Mouse (Mus musculus) CD4-positive, CD25-positive, alpha-beta regulatory T cell, adult 4 months (primary cell): ENCODE measurements around the gene Glipr1. TPM values are rescaled to one million over a fixed set of nuclear protein-coding genes. Genes with fewer than 3 reads are reported as not detected.
A peak's percentile ranks its signal among the peaks of the same experiment; 100 is the strongest.
"Not testable (repeated sequence)": the region's sequence is repeated elsewhere in the genome, so short reads cannot be mapped to it uniquely, and the experiment has no call there.

Experiments
- ATAC-seq: one replicate; pipeline ENCODE4 v1.8.0; 2017
- polyA plus RNA-seq, 2 experiments: library from polyadenylated mRNA; unstranded; fragments of 100-300 nt; shearing (Covaris generic); gene quantifications; one replicate each; pipeline ENCODE4 v1.2.1; 2017

The Glipr1 gene
- 100 to 1,000 TPM; 116 to 144 TPM for polyA plus RNA-seq

DNA sequence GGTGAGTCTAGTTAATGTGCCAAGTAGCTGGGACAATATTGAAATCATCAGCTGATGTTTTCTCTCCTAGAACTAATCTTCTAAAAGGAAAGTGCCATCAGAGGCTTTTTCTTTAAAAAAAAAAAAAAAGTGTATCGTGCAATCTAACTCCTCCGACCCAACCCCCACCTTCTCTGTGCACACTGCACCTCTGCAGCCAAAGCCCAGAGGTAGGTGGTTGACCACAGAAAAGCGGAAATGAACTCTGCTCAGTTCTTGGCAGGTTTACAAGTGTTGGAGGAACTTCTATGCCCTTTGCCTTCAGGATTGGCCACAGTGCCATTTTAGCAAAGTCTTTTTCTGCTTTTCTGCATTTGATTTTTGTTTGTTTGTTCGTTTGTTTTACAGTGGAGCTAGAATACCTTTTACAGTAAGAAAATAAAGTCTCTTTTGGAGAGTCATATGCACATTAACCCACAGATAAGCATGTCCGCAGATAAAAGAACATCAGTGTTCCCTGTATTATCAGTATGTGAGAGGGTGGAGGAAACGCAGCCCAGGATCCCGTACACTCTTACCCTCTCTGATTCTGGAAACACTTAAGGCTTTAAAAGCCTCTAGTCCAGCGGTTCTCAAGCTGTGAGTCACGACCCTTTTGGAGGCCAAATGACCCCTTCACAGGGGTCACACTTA is at the start of gene Glipr1:
Glipr1 (minus strand) TSS at position 88 of the 672 bp plus-strand sequence.
- ATAC-seq: peak; percentile 76

GRCm38 (mm10) chr10:112051956-112052355 is 49.5 kb upstream of the Glipr1 start:
- ATAC-seq: not testable (repeated sequence)

- ATAC-seq: peak; percentile 60
These were observed 48.8 kb upstream of the Glipr1 start for GRCm38 (mm10) chr10:112051220-112051619.

DNA sequence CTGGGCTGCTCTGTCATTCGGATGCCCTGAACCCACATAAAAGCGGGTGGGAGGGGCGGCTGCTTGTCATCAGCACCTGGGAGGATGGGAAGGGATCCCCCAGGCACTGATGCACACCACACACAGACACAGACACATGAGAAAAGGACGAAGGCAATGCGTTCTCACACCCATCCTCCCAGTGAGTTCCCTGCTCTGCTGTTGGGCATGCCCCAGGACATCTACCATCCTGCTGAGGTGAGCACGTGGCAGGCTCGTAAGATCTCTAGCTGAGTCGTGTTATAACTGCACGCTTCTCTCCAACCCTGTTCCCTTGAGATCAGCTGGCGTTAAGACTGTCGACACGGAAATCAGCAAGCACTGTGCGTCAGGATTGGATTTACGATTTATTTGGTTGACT is 41.9 kb upstream of the Glipr1 start:
- ATAC-seq: not testable (repeated sequence)

DNA sequence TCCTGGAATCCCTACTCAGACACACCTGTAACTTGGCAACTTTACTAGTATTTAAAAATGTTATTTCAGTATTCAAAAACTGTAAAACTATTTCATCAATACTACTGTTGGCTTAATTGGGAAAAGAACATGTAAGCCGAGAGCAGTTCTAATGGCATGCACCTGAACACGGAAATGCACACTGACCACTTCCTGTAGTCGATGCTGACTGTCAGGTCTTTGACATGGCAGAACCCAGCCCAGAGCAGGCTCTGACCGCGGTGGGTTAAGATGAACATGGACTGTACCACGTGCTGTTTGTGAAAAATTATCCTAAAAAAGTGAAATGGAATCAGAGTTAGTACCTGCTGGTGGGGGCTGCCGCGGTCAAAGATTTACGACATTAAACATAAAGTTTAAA is 41.1 kb upstream of the Glipr1 start:
- peak; percentile 49 for ATAC-seq

GRCm38 (mm10) chr10:112028689-112029088 is 26.3 kb upstream of the Glipr1 start:
- not testable (repeated sequence) for ATAC-seq

GRCm38 (mm10) chr10:112023585-112023984 is 21.2 kb upstream of the Glipr1 start:
- ATAC-seq: no peak

DNA sequence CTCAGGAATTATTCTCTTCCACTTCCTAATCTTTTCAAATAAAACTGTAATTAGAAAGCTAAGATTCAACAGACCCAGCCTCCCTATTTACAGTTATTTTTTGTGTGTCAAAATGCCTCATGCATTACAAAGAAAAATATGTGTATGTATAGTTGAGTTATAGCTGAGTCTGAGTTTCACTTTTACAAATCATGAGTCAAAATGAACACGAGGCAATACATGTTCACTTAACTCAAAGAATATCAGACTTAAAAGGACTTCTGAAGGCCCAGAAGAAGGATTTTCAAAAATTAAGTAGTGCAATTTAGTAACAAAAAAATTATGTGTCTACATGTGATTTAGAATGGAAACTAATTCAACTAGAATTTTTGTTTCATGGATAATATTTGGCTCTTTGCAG is 7.1 kb upstream of the Glipr1 start:
- ATAC-seq: not testable (repeated sequence)

DNA sequence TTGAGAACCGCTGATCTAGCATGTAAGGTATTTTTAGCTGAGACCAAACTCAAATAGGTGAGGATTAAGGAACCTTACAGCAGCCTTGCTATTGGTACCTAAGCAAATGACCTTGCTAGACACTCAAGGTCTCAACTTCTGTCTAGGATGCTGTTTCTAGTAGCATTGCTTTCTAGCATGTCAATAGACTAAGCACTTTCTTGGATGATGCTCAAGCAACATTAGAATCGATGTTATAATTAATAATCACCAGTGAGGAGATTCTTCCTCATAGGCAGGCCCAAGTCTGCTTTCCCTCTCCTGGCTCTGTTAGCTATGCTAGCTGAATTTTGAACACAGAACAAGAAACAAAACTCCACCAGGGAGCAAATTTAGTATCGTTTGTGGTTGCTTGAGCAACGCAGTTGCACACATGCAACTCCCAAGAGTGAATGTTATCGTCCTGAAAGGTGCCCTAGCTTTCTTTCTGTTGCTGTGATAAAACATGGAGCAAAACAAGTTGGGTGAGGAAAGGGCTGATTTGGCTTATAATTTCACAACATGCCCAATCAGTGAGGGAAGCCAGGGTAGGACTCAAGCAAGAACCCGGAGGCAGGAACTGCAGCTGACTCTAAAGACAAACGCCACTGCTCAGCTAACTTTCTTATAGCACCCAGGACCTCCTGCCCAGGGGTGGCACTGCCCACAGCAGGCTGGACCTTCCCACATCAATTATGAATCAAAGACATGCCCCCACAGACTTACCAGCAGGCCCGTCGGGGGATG is 493 bp downstream of the Glipr1 start:
- peak; percentile 19 for ATAC-seq

GRCm38 (mm10) chr10:112001350-112001749 is 1.1 kb downstream of the Glipr1 start:
- no peak for ATAC-seq

DNA sequence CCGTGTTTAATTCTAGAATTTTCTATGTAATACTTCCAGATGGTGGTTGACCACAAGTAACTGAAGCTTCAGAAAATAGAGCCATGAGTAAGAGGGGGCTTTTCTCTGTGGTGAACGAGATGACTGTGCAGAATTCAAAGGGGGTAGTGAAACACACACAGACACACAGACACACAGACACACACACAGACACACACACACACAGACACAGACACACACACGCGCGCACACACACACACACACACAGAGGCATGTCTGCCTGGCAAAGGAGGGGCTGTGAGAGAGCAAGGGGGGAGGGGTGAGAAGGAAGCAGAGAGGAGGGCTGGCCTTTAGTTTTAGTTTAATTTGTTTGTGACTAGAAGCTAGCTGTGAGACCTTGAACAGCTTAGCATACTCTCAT is 1.9 kb downstream of the Glipr1 start:
- ATAC-seq: peak; percentile 16

GRCm38 (mm10) chr10:111999765-112000164 is 2.7 kb downstream of the Glipr1 start:
- no peak for ATAC-seq

GRCm38 (mm10) chr10:111997671-111998070 is 4.8 kb downstream of the Glipr1 start:
- ATAC-seq: no peak

GRCm38 (mm10) chr10:111996911-111997347 is 5.5 kb downstream of the Glipr1 start:
- peak; percentile 79 for ATAC-seq

GRCm38 (mm10) chr10:111996549-111996904 is 5.9 kb downstream of the Glipr1 start:
- peak; percentile 45 for ATAC-seq

DNA sequence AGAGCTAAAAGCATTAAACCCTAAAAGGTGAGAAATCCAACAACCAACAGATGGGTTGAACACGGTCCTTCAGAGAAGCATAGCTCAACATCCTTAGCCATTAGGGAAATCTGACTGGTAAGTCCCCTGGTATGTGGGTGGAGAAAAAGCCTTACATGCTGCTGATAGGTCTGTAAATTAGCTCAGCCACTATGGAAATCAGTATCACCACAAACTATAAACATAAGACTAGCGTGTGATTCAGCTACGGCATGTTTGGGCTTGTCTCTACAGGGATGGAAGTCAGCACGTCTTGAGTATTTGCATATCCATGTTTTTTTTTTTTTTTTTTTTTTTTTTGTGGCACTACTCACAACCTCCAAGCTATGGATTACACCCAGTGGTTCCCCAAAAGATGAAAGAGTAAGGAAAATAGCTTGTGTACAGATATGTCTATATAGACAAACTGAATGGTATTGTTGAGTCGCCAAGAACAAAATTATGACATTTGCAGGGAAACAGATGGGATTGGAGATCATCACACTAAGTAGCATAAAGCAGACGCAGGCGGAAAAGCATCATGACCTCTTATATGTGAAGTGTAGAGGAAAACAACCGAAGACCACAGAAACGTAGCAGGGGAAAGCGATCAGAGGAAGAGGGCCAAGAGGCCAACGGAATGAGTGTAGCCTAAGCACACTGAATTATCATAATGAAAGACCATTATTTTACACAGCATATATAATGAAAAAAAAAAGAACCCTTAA is 6.5 kb downstream of the Glipr1 start:
- peak; percentile 34 for ATAC-seq

GRCm38 (mm10) chr10:111986453-111986852 is 16.0 kb downstream of the Glipr1 start:
- no peak for ATAC-seq

DNA sequence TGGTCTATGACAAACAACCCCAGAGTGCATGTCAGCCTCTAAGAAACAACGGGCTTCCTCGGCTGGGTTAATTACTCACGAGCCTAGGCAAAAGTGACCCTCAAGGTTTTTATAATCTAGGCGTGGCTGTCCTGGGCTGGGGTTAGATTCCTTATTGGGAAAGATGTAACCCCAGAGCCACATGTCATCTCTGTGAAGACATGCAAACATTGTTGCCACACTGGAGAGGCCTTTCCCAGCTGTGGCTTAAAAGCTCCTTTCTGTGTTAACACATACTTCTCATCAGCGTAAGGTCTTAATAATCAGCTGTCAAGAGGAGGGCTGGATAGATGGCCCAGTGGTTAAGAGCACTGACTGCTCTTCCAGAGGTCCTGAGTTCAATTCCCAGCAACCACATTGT is 19.4 kb downstream of the Glipr1 start:
- ATAC-seq: no peak

DNA sequence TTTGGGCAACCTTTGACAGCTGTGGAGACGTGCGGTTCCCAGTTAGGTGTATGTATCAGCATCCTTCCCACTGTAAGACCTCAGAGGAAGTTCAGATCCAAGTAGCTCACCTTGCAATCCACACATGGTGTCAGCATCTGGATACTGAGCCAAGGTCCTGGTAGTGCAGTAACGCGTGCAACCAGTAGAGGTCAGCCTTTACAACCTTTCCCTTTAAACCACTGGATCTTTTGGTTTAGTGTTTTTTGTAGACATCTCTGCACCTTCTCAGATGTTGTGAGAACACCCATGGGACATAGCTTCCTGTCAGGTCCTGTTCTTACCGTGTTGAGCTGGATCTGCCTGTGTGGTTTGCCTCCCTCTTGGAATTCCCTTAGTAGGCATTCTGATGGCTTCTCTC is 24.8 kb downstream of the Glipr1 start:
- ATAC-seq: peak; percentile 77

GRCm38 (mm10) chr10:111972542-111973361 is 29.7 kb downstream of the Glipr1 start, which contains the start of gene Krr1:
Gene Krr1 (plus strand): TSS chr10:111972664.
- ATAC-seq: peak; percentile 98

- ATAC-seq: no peak
These were observed 30.5 kb downstream of the Glipr1 start for GRCm38 (mm10) chr10:111971929-111972328.

GRCm38 (mm10) chr10:111966394-111966793 is 36.0 kb downstream of the Glipr1 start:
- ATAC-seq: no peak
